Mouse (Mus musculus) layer of hippocampus, adult 6 months (tissue): ENCODE data around the gene Hkdc1. TPM values are rescaled to one million over a fixed set of nuclear protein-coding genes. Genes with fewer than 3 reads are reported as not detected.

Source experiments
- long read RNA-seq, 2 experiments: library from polyadenylated mRNA; unstranded; transcript quantifications; one replicate each; pipeline ENCODE4 v2.0.0; 2019 to 2020
- polyA plus RNA-seq: library from polyadenylated mRNA; unstranded; fragments of <200 nt; fragmentation: Nextera tagmentation; gene quantifications from 2 replicates; pipeline ENCODE4 v1.2.3, GENCODE M21; 2021

The Hkdc1 gene
- 0.78 and 1.0 TPM in 2 replicates for polyA plus RNA-seq
- long read RNA-seq, experiment 1, partial matches to known transcripts, result 5 of 5 reads
- long read RNA-seq, experiment 1, other reads (novel, unspliced or antisense), result 0 of 5 reads
- long read RNA-seq, experiment 2, partial matches to known transcripts, result 6 of 8 reads
- long read RNA-seq, experiment 2, other reads (novel, unspliced or antisense), result 1 of 8 reads

DNA sequence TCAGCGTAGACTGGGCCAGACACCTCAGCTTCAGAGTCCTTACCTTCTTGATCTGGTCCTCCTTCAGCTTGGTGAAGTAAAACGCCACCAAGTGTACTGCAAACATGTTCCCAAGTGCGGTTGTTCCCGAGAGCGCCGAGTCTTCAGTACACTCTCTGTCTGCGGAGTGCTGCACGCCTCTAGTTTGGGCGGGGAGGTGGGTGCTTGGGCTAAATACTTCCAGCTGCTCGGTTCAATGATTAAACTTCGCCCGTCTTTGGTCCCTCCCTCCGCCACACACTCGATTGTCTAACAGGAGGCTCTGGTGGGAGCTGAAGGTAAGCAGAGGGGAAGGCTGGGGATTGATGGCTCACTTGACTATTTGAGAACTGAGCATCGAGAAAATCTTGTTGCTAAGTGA, at the start of gene Hkdc1:
TSS of gene Hkdc1 (minus strand) at position 237 of the 400 bp plus-strand sequence.

DNA sequence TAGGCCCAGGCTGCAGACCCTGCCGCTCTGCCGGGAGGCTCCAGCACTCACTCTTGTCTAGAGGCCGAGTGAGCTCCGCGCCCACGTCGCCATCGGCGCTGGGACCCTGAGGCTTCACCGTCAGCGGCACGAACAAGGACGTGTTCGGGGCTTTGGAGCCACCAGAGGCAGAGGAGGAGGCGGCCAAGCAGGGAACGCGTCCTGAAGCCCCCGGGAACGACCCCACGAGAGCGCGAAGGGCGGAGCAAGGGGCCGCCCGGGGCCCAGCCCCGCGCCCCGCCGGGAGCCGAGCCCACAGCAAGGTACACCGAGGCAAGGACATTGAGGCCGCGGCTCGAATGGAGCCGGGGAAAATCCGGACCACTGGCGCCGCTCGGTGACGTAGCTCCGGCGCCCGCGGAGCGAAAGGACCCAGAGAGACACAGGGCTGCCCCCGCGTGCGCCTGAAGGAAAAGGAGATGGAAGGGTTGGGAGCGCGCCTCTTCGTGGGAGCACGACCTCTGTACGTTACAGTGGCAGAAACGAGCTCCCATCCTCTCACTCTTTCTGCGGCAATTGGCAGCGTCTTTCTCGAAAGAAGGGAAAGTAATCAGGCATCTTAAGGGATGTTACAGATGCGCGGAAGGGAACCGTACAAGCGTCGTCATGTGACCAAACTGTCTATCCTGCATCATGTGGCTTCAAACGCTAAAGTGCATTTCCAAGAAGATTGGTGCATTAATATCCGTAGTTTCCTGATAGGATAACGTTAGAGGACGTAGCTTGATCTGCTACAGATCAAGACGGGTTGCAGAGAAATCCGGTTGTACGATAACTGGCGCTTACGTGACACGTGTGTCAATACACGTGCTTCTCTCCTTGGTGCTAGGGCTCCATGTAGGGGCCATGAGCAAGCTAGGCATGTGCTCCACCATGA, 27.3 kb upstream of the Hkdc1 start, which contains the start of the genes 4930507D05Rik and Supv3l1:
TSS of gene 4930507D05Rik (plus strand) at position 126 of the 916 bp plus-strand sequence.
TSS of gene Supv3l1 (minus strand) at position 375 of the 916 bp plus-strand sequence.

DNA sequence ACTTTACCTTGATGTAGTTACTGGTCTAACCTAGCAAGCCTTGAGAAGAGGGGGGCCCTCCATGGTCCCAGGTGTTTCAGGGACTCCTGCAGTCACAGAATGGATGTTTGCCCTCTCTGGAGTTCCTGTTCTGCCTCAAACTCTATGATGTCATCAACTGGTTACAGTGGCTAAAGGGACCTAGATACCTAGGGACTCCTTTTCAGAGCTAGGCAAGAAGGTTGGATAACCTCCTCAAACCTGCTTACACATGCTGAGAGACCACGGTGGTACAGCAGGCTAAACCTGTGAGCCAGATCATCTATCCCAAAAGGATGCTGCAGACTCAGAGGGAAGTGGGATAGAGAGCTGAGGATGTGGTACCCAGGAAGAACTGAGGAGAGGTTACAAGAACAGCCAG, 42.5 kb downstream of the Hkdc1 start, which contains the start of gene Hk1:
TSS of gene Hk1 (minus strand) at position 101 of the 400 bp plus-strand sequence.

Other genes starting within 250 kb of the Hkdc1 start
- 35.1 and 44.6 TPM in 2 replicates for gene Tspan15, start 191.2 kb downstream of the Hkdc1 start, polyA plus RNA-seq
- gene Tacr2, start 170.1 kb downstream of the Hkdc1 start, polyA plus RNA-seq, result 0.23 and 0.31 TPM in 2 replicates
- gene Hk1, start 42.6 kb downstream of the Hkdc1 start, polyA plus RNA-seq, result 22.6 and 25.9 TPM in 2 replicates
- gene 4930507D05Rik, start 27.0 kb upstream of the Hkdc1 start, polyA plus RNA-seq, result 0.79 and 0.83 TPM in 2 replicates
- 14.9 and 16.0 TPM in 2 replicates for gene Supv3l1, start 27.2 kb upstream of the Hkdc1 start, polyA plus RNA-seq
- gene Vps26a, start 64.3 kb upstream of the Hkdc1 start, polyA plus RNA-seq, result 46.9 and 49.3 TPM in 2 replicates
- 15.4 and 19.4 TPM in 2 replicates for gene Srgn, start 105.0 kb upstream of the Hkdc1 start, polyA plus RNA-seq
- gene Kif1bp, start 156.0 kb upstream of the Hkdc1 start, polyA plus RNA-seq, result 61.2 and 73.1 TPM in 2 replicates
- 4.3 and 4.7 TPM in 2 replicates for gene Ddx21, start 179.8 kb upstream of the Hkdc1 start, polyA plus RNA-seq
- 36.0 and 37.4 TPM in 2 replicates for gene Ddx50, start 228.7 kb upstream of the Hkdc1 start, polyA plus RNA-seq